Mouse (Mus musculus) ES-E14 (cell line): ENCODE measurements around the gene Cfap61. TPM values are rescaled to one million over a fixed set of nuclear protein-coding genes. Genes with fewer than 3 reads are reported as not detected.

Experiments
- DNase-seq: peaks from one replicate; pipeline ENCODE4 v3.0.0-alpha.2; 2013; ENCODE audit warnings: low read depth, low spot score
- H3K27ac ChIP-seq: 2 replicates; pipeline ENCODE4 v1.5.1; 2012; ENCODE audit warnings: low read depth, mild to moderate bottlenecking, low read length, moderate library complexity, mixed read lengths; ENCODE audit not compliant: poor library complexity, insufficient read depth, severe bottlenecking
- H3K36me3 ChIP-seq: 2 replicates; pipeline ENCODE4 v1.6.1; 2012; ENCODE audit warnings: mild to moderate bottlenecking, low read length, moderate library complexity, mixed read lengths; ENCODE audit not compliant: control insufficient read depth, poor library complexity, insufficient read depth, severe bottlenecking
- H3K4me1 ChIP-seq, 2 experiments: fragments of 150-350 bp in 1 of 2; sonication (generic) in 1 of 2; 2 replicates each; pipeline ENCODE4 v1.6.1; 2012; ENCODE audit warnings: low read length in 2 of 2, mild to moderate bottlenecking in 1 of 2, mixed read lengths in 1 of 2; ENCODE audit not compliant: control insufficient read depth in 2 of 2, insufficient read depth in 2 of 2, poor library complexity in 1 of 2
- H3K4me3 ChIP-seq, 2 experiments: fragments of 150-350 bp in 1 of 2; sonication (generic) in 1 of 2; 2 replicates each; pipeline ENCODE4 v1.5.1; 2012; ENCODE audit warnings: low read length in 2 of 2, low read depth in 1 of 2, mild to moderate bottlenecking in 1 of 2, mixed read lengths in 1 of 2; ENCODE audit not compliant: insufficient read depth in 1 of 2, poor library complexity in 1 of 2, severe bottlenecking in 1 of 2
- H3K9ac ChIP-seq: 2 replicates; pipeline ENCODE4 v1.6.1; 2012; ENCODE audit warnings: low read depth, mild to moderate bottlenecking, low read length, mixed read lengths; ENCODE audit not compliant: poor library complexity, insufficient read depth, severe bottlenecking
- H3K9me3 ChIP-seq: fragments of 150-350 bp; sonication (generic); 2 replicates; pipeline ENCODE4 v1.6.1; 2012; ENCODE audit warnings: low read depth, mild to moderate bottlenecking, low read length; ENCODE audit not compliant: control insufficient read depth, insufficient read depth
- CHD2 ChIP-seq: IDR thresholded peaks from 2 replicates; pipeline ENCODE4 v1.6.1; 2014; ENCODE audit warnings: mild to moderate bottlenecking, low read depth, low read length, inconsistent platforms
- HCFC1 ChIP-seq: IDR thresholded peaks from 2 replicates; pipeline ENCODE4 v1.6.1; 2012; ENCODE audit warnings: low read length, inconsistent platforms, borderline replicate concordance; ENCODE audit not compliant: insufficient read depth
- MAFK ChIP-seq: IDR thresholded peaks from 2 replicates; pipeline ENCODE4 v1.6.1; 2014; ENCODE audit warnings: mild to moderate bottlenecking, low read depth, low read length, inconsistent platforms; ENCODE audit not compliant: insufficient read depth
- ZC3H11A ChIP-seq: IDR thresholded peaks from 2 replicates; pipeline ENCODE4 v1.6.1; 2012; ENCODE audit warnings: low read depth, mild to moderate bottlenecking, inconsistent platforms, low read length, borderline replicate concordance
- ZNF384 ChIP-seq: IDR thresholded peaks from 2 replicates; pipeline ENCODE4 v1.6.1; 2012; ENCODE audit warnings: low read depth, low read length, inconsistent platforms
- in situ Hi-C, 2 experiments: fragments of 600-800 bp; cut with MboI; formaldehyde crosslinking; loops; one replicate each; pipeline ENCODE4 v1.15.1; 2025; ENCODE audit warnings: low sequenced_read_pairs in 2 of 2, inconsistent platforms in 1 of 2; ENCODE audit not compliant: unreplicated experiment in 2 of 2
- total RNA-seq: library from RNA; depleted of rRNA; stranded (reverse); fragments of 300-350 nt; gene quantifications from 2 replicates; pipeline ENCODE4 v1.2.3, GENCODE M21; 2012

Gene Cfap61
- total RNA-seq, 1 experiment: 0.45 TPM

- H3K9ac ChIP-seq: no peak overlapping the region
- DNase-seq: no peak
- H3K9me3 ChIP-seq: no peaks in the 10 kb centered on the region
- no peak overlapping the region for H3K27ac ChIP-seq
- H3K4me3 ChIP-seq: no peak overlapping the region
- TF ChIP-seq CHD2 (no peak), MAFK (no peak), HCFC1 (no peak), ZNF384 (no peak)
- H3K4me1 ChIP-seq: no peaks in the 10 kb centered on the region
- in situ Hi-C loops: loop anchor here (25.0 kb wide), 2 partner anchors 256 to 456 kb away; partner anchors contain the start of gene Insm1 (in 1 of the 2)
- H3K36me3 ChIP-seq: no peaks in the 10 kb centered on the region
These were observed 21.7 kb downstream of the Cfap61 start for GRCm38 (mm10) chr2:145956318-145956717.

GRCm38 (mm10) chr2:145957450-145957849 is 22.9 kb downstream of the Cfap61 start:
- in situ Hi-C loops: loop anchor here (25.0 kb wide), 2 partner anchors 255 to 455 kb away; partner anchors contain the start of gene Insm1 (in 1 of the 2)
- Histone ChIP-seq H3K4me1 (no peaks in the 10 kb centered on the region), H3K9ac (no peak overlapping the region), H3K9me3 (no peaks in the 10 kb centered on the region), H3K36me3 (no peaks in the 10 kb centered on the region), H3K27ac (no peak overlapping the region), H3K4me3 (no peak overlapping the region)
- TF ChIP-seq CHD2 (no peak), ZC3H11A (peak; percentile 89)
- DNase-seq: peak; percentile 9

- in situ Hi-C loops: loop anchor here (25.0 kb wide), 2 partner anchors 254 to 454 kb away; partner anchors contain the start of gene Insm1 (in 1 of the 2)
- DNase-seq: no peak
- Histone ChIP-seq H3K27ac (no peak overlapping the region), H3K4me3 (no peak overlapping the region), H3K9me3 (no peaks in the 10 kb centered on the region), H3K4me1 (no peaks in the 10 kb centered on the region), H3K9ac (no peak overlapping the region), H3K36me3 (no peaks in the 10 kb centered on the region)
- TF ChIP-seq ZNF384 (no peak), MAFK (no peak), CHD2 (no peak), HCFC1 (no peak), ZC3H11A (no peak)
These were observed 23.5 kb downstream of the Cfap61 start for GRCm38 (mm10) chr2:145958097-145958496.

GRCm38 (mm10) chr2:145958551-145958950 is 24.0 kb downstream of the Cfap61 start:
- Histone ChIP-seq H3K9ac (no peak overlapping the region), H3K4me3 (no peak overlapping the region), H3K27ac (no peak overlapping the region), H3K36me3 (no peaks in the 10 kb centered on the region), H3K9me3 (no peaks in the 10 kb centered on the region), H3K4me1 (no peaks in the 10 kb centered on the region)
- TF ChIP-seq ZC3H11A: no peak
- TF ChIP-seq CHD2: no peak
- no peak for TF ChIP-seq ZNF384
- no peak for TF ChIP-seq HCFC1
- no peak for TF ChIP-seq MAFK
- no peak for DNase-seq
- in situ Hi-C loops: loop anchor here (25.0 kb wide), 2 partner anchors 254 to 454 kb away; partner anchors contain the start of gene Insm1 (in 1 of the 2)

- H3K4me1 ChIP-seq: no peaks in the 10 kb centered on the region
- H3K27ac ChIP-seq: no peak overlapping the region
- no peak overlapping the region for H3K9ac ChIP-seq
- DNase-seq: no peak
- in situ Hi-C loops: loop anchor here (25.0 kb wide), 2 partner anchors 250 to 450 kb away; partner anchors contain the start of gene Insm1 (in 1 of the 2)
- H3K9me3 ChIP-seq: no peaks in the 10 kb centered on the region
- H3K4me3 ChIP-seq: no peak overlapping the region
- TF ChIP-seq MAFK (no peak), CHD2 (no peak), ZNF384 (no peak), ZC3H11A (no peak), HCFC1 (no peak)
- H3K36me3 ChIP-seq: no peaks in the 10 kb centered on the region
These were observed 27.3 kb downstream of the Cfap61 start for GRCm38 (mm10) chr2:145961861-145962260.
